Comparison of ENCODE assay signal across 8 mouse cellular contexts in the genomic region with DNA sequence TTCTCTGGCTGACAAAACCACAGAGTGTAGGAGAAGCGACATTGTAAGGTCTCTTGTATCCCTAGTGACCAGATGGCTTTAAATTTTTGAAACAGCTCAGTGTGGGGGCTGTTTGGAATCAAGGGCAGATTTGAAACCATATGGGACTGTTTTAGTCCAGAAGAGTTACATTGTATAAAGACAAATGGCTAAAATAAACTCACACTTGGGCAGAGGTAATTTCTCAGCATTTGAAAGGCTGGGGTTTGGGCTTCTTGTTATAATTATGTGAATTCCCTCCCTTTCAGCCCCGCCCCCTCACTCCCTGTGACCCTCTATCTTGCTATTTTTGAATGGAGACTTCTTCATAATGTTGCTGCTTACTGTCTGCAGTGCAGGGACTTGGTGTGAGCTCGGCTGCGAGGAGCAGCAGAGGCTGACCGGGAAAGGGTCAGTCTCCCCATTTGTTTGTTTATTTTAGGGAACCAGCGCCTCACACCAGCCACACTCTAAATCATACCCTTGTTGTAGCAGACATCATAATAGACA.
DNase-seq lines count a peak whose midpoint lies in the region; ATAC-seq lines count a peak whose summit lies in the region.

No protein-coding gene starts in this region.

- peak; percentile 12 to 29 for DNase-seq in right cerebral cortex, adult 2 months (ENCODE audit: low spot score in 2 of 2)
- no peak for DNase-seq in right cerebral cortex, postnatal 14 days
- peak; percentile 12 to 26 for DNase-seq in layer of hippocampus, adult 8-10 months (ENCODE audit: low spot score in 2 of 2)
- DNase-seq in T-cell, adult 2 months (ENCODE audit: low spot score), result no peak
- no peak for DNase-seq in spleen, adult 12 weeks (ENCODE audit: low spot score)

- H3K27ac ChIP-seq in embryonic facial prominence, embryonic 13.5 days, result no peak overlapping the region
- H3K27ac ChIP-seq in neural tube, embryonic 14.5 days (ENCODE audit: low read depth, low read length), result peak overlapping the region; percentile 66

- ATAC-seq in embryonic facial prominence, embryonic 13.5 days (ENCODE audit: insufficient number of reproducible peaks, insufficient read depth, low FRiP score, low TSS enrichment, low read depth), result no peak
- peak; percentile 52 for ATAC-seq in neural tube, embryonic 14.5 days (ENCODE audit: low read depth)
- no peak for ATAC-seq in megakaryocyte progenitor cell, adult 5-6 weeks (replicated peaks; ENCODE audit: poor library complexity)

- H3K9ac ChIP-seq in embryonic facial prominence, embryonic 13.5 days, result no peak overlapping the region
- H3K9ac ChIP-seq in neural tube, embryonic 14.5 days (replicated peaks; ENCODE audit: low read depth, low read length), result 0 out of 2 replicates have a peak overlapping the region, but pooled peaks have one; percentile 8

- H3K9me3 ChIP-seq in embryonic facial prominence, embryonic 13.5 days, result no peaks in the 10 kb centered on the region
- no peaks in the 10 kb centered on the region for H3K9me3 ChIP-seq in neural tube, embryonic 14.5 days (ENCODE audit: control insufficient read depth, low read length)

- peak overlapping the region; percentile 39 for H3K4me2 ChIP-seq in embryonic facial prominence, embryonic 13.5 days
- H3K4me2 ChIP-seq in neural tube, embryonic 14.5 days (ENCODE audit: low read depth, low read length), result peak overlapping the region; percentile 41

- no peaks in the 10 kb centered on the region for H3K36me3 ChIP-seq in embryonic facial prominence, embryonic 13.5 days
- no peaks in the 10 kb centered on the region for H3K36me3 ChIP-seq in neural tube, embryonic 14.5 days (ENCODE audit: control insufficient read depth, insufficient read depth, low read length)

- H3K4me3 ChIP-seq in embryonic facial prominence, embryonic 13.5 days, result no peak overlapping the region
- no peak overlapping the region for H3K4me3 ChIP-seq in neural tube, embryonic 14.5 days (ENCODE audit: low read depth, low read length)

- no peaks in the 10 kb centered on the region for H3K27me3 ChIP-seq in embryonic facial prominence, embryonic 13.5 days
- no peaks in the 10 kb centered on the region for H3K27me3 ChIP-seq in neural tube, embryonic 14.5 days (ENCODE audit: control insufficient read depth, insufficient read depth, low read length)

- WGBS in embryonic facial prominence, embryonic 13.5 days, result 7% methylated on average over 6 of the region's 6 CpGs
- 12% methylated on average over 6 of the region's 6 CpGs for WGBS in neural tube, embryonic 14.5 days

- peaks cover 15% of the 10 kb centered on the region for H3K4me1 ChIP-seq in embryonic facial prominence, embryonic 13.5 days
- H3K4me1 ChIP-seq in neural tube, embryonic 14.5 days (ENCODE audit: control insufficient read depth, insufficient read depth, low read length), result peaks cover 13% of the 10 kb centered on the region

Comparison
In these comparisons a context has a peak if more than half of its experiments do, and no peak if none do; other contexts are left out.
1. DNase-seq: peak in right cerebral cortex, adult 2 months (2 of 2) and layer of hippocampus, adult 8-10 months (2 of 2); none in right cerebral cortex, postnatal 14 days (single experiment), T-cell, adult 2 months (single experiment) and spleen, adult 12 weeks (single experiment).